Mouse (Mus musculus): Measurements from ENCODE around the gene Nsd2.
A peak's percentile ranks its signal among the peaks of the same experiment; 100 is the strongest.

GRCm38 (mm10) chr5:33830832-33831231 lies 10.3 kb downstream of the Nsd2 start:
- peak; percentile 61 for TF ChIP-seq CTCF (IDR thresholded peaks at IDR 0.05; ENCODE audit: low read depth)
- no peak for TF ChIP-seq EP300 (IDR thresholded peaks at IDR 0.05; ENCODE audit: low read depth)

Measured in liver, postnatal 0 days (tissue).